Comparison of ENCODE assay signal across 16 mouse cellular contexts in the genomic region with DNA sequence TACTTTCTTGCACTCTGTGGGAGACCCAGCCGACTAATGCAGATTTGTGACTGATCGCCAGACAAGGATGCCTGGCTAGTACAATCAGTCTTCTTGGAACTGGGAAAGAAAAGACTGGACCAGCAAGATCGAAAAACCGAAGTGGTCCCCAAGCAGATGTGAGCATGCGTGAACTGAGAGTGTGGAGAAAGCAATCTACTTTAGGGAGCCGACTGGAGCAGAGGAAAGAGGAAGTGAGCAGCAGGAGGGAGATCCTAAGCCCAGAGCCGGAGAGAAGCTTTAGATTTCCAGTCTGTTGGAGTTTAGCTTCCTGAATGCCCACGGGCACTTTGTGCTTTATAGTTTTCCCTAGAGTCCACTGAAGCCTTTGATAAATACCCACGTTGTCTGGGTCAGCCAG. TPM values are rescaled to one million over a fixed set of nuclear protein-coding genes. Genes with fewer than 3 reads are reported as not detected.
A peak's percentile ranks its signal among the peaks of the same experiment; 100 is the strongest.
DNase-seq lines count a peak whose midpoint lies in the region; ATAC-seq and TF ChIP-seq lines count a peak whose summit lies in the region.
"Had no signal": no experiment of that assay in that cellular context is flagged by ENCODE, and none has a peak within 500 bp of the region (broad histone marks: within the 10 kb centered on the region; RNA-seq: fewer than 3 reads in every experiment).

No protein-coding gene starts in this region.

- no peak for TF ChIP-seq CTCF in forebrain, postnatal 0 days (IDR thresholded peaks at IDR 0.05; ENCODE audit: low read depth)
- TF ChIP-seq CTCF in lung, postnatal 0 days (IDR thresholded peaks at IDR 0.05), result no peak

- 0 out of 2 replicates have a peak, but pooled peaks have one; percentile 18 for ATAC-seq in forebrain, postnatal 0 days
- 0 out of 2 replicates have a peak, but pooled peaks have one; percentile 46 for ATAC-seq in megakaryocyte progenitor cell, adult 5-6 weeks (replicated peaks; ENCODE audit: poor library complexity)
- no peak for ATAC-seq in lung, postnatal 0 days

- no peaks in the 10 kb centered on the region for H3K4me1 ChIP-seq in forebrain, postnatal 0 days (ENCODE audit: insufficient read depth)
- H3K4me1 ChIP-seq in lung, postnatal 0 days (ENCODE audit: insufficient read depth, low read depth, low read length), result no peaks in the 10 kb centered on the region
- H3K4me1 ChIP-seq: kidney, embryonic 15.5 days had no signal

- H3K4me3 ChIP-seq in forebrain, postnatal 0 days (ENCODE audit: low read depth, low read length), result peak overlapping the region; percentile 19; the same call in 1 of the 2 replicates
- no peak overlapping the region for H3K4me3 ChIP-seq in lung, postnatal 0 days (ENCODE audit: low read depth, low read length)
- H3K4me3 ChIP-seq: kidney, embryonic 15.5 days had no signal

- H3K27ac ChIP-seq in forebrain, postnatal 0 days (ENCODE audit: low read depth, low read length), result no peak overlapping the region
- no peak overlapping the region for H3K27ac ChIP-seq in lung, postnatal 0 days (ENCODE audit: low read length)
- H3K27ac ChIP-seq: kidney, embryonic 15.5 days; macrophage had no signal

- 29% methylated on average over 9 of the region's 9 CpGs for WGBS in forebrain, postnatal 0 days
- 45% methylated on average over 9 of the region's 9 CpGs for WGBS in lung, postnatal 0 days

- no peaks in the 10 kb centered on the region for H3K36me3 ChIP-seq in forebrain, postnatal 0 days (ENCODE audit: insufficient read depth)
- H3K36me3 ChIP-seq in lung, postnatal 0 days (ENCODE audit: insufficient read depth, low read length), result no peaks in the 10 kb centered on the region
- H3K36me3 ChIP-seq: kidney, embryonic 15.5 days had no signal

- no peaks in the 10 kb centered on the region for H3K27me3 ChIP-seq in forebrain, postnatal 0 days (ENCODE audit: insufficient read depth, low read length)
- H3K27me3 ChIP-seq in lung, postnatal 0 days (replicated peaks; ENCODE audit: insufficient read depth, low read length), result no peaks in the 10 kb centered on the region
- H3K27me3 ChIP-seq: kidney, embryonic 15.5 days had no signal

- peak overlapping the region; percentile 32 for H3K4me2 ChIP-seq in forebrain, postnatal 0 days (ENCODE audit: low read depth)
- no peak overlapping the region for H3K4me2 ChIP-seq in lung, postnatal 0 days (replicated peaks; ENCODE audit: low read depth, low read length)
- H3K4me2 ChIP-seq: kidney, embryonic 15.5 days; liver, embryonic 11.5 days had no signal

- no peaks in the 10 kb centered on the region for H3K9me3 ChIP-seq in forebrain, postnatal 0 days (ENCODE audit: low read length)
- no peaks in the 10 kb centered on the region for H3K9me3 ChIP-seq in lung, postnatal 0 days (ENCODE audit: low read length)
- H3K9me3 ChIP-seq: kidney, embryonic 15.5 days had no signal

- H3K9ac ChIP-seq in forebrain, postnatal 0 days, result no peak overlapping the region
- no peak overlapping the region for H3K9ac ChIP-seq in lung, postnatal 0 days (replicated peaks; ENCODE audit: low read depth)
- H3K9ac ChIP-seq: kidney, embryonic 15.5 days had no signal

- TF ChIP-seq EP300 in lung, postnatal 0 days (IDR thresholded peaks at IDR 0.05), result no peak

- peak; percentile 36 for DNase-seq in embryo, embryonic 11 days
- no peak for DNase-seq in embryo, embryonic 9.5 days (ENCODE audit: extremely low spot score)
- peak; percentile 57 for DNase-seq in R1 (ENCODE audit: low read depth, low spot score)
- DNase-seq in forebrain, postnatal 0 days, result no peak
- no peak for DNase-seq in lung, postnatal 0 days (ENCODE audit: low spot score)
- no peak for DNase-seq in lung, adult 18-20 months
- no peak for DNase-seq in spleen, postnatal 14 days (ENCODE audit: low spot score in 2 of 2)
- DNase-seq: adrenal gland, postnatal 14 days; cerebellum, adult 18-20 months; gastrocnemius, postnatal 36 days; thymus, postnatal 4 days had no signal

RNA-seq across cellular contexts. Expression of a gene that starts 16.0 kb away (rescaled TPM):
- total RNA-seq in forebrain, postnatal 0 days (2014; rRNA removed), result 40.9 and 43.7 TPM in 2 replicates
- 16.2 and 19.0 TPM in 2 replicates for polyA plus RNA-seq in forebrain, postnatal 0 days (2015; fragmentation: Nextera tagmentation; extraction: Ambion mirVana)
- 20.1 and 24.7 TPM in 2 replicates for total RNA-seq in megakaryocyte progenitor cell, adult 5-6 weeks (2015)
- 26.7 and 28.9 TPM in 2 replicates for total RNA-seq in megakaryocyte progenitor cell, adult 5-6 weeks (2017)
- polyA plus RNA-seq in lung, postnatal 0 days (2015; fragmentation: Nextera tagmentation; extraction: Ambion mirVana), result 8.8 and 10.6 TPM in 2 replicates

RNA-seq across cellular contexts. Expression of a gene that starts 30.3 kb away (rescaled TPM):
- total RNA-seq in forebrain, postnatal 0 days (2014; rRNA removed), result 31.2 and 33.2 TPM in 2 replicates
- polyA plus RNA-seq in forebrain, postnatal 0 days (2015; fragmentation: Nextera tagmentation; extraction: Ambion mirVana), result 6.5 and 9.4 TPM in 2 replicates
- total RNA-seq in megakaryocyte progenitor cell, adult 5-6 weeks (2015), result 0.02 TPM in 1 of 2 replicates, not detected in the other
- 0.12 TPM in 1 of 2 replicates, not detected in the other for total RNA-seq in megakaryocyte progenitor cell, adult 5-6 weeks (2017)
- polyA plus RNA-seq in lung, postnatal 0 days (2015; fragmentation: Nextera tagmentation; extraction: Ambion mirVana), result 0.06 and 0.24 TPM in 2 replicates
- total RNA-seq: ES-E14 had no signal
- polyA plus RNA-seq: liver, embryonic 11.5 days; macrophage had no signal

Comparison
In these comparisons a context has a peak if more than half of its experiments do, and no peak if none do; other contexts are left out.
1. DNase-seq: peak in embryo, embryonic 11 days (single experiment) and R1 (single experiment); none in embryo, embryonic 9.5 days (single experiment), forebrain, postnatal 0 days (single experiment), lung, postnatal 0 days (single experiment), lung, adult 18-20 months (0 of 2) and spleen, postnatal 14 days (0 of 2).
2. RNA of a gene that starts 30.3 kb away (total RNA-seq): 31.2 to 33.2 TPM in forebrain, postnatal 0 days; 0.02 to 0.12 TPM in megakaryocyte progenitor cell, adult 5-6 weeks; every median in the first group is over 10 times any median in the second.